Mouse (Mus musculus): ENCODE measurements around the gene Eno3. TPM values are rescaled to one million over a fixed set of nuclear protein-coding genes. Genes with fewer than 3 reads are reported as not detected.

The Eno3 gene
- polyA plus RNA-seq, 1 experiment from 2014 or later = 4.0 TPM

GRCm38 (mm10) chr11:70657991-70658390 is 989 bp downstream of the Eno3 start:
- Histone ChIP-seq H3K4me3 (ENCODE audit: low read depth, low read length) (no peak overlapping the region), H3K4me1 (ENCODE audit: insufficient read depth) (peaks cover 20% of the 10 kb centered on the region), H3K27me3 (ENCODE audit: insufficient read depth, low read length) (no peaks in the 10 kb centered on the region), H3K9me3 (ENCODE audit: low read length) (no peaks in the 10 kb centered on the region), H3K27ac (ENCODE audit: low read depth) (no peak overlapping the region), H3K9ac (replicated peaks) (no peak overlapping the region), H3K36me3 (replicated peaks; ENCODE audit: insufficient read depth, low read length) (peaks cover 13% of the 10 kb centered on the region), H3K4me2 (ENCODE audit: low read depth, low read length) (no peak overlapping the region)
- whole genome bisulfite sequencing (ENCODE audit: insufficient replicate concordance) = 69% methylated on average over 9 of the region's 9 CpGs
- ATAC-seq (no peak), DNase-seq (no peak)
- TF ChIP-seq CTCF (IDR thresholded peaks at IDR 0.05; ENCODE audit: low read depth) = no peak
- no peak for TF ChIP-seq EP300 (IDR thresholded peaks at IDR 0.05; ENCODE audit: low read depth)

- no peaks in the 10 kb centered on the region for H3K27me3 ChIP-seq (ENCODE audit: insufficient read depth, low read length)
- no peak overlapping the region for H3K4me2 ChIP-seq (ENCODE audit: low read depth, low read length)
- TF ChIP-seq CTCF (IDR thresholded peaks at IDR 0.05; ENCODE audit: low read depth) = no peak
- no peak for TF ChIP-seq EP300 (IDR thresholded peaks at IDR 0.05; ENCODE audit: low read depth)
- no peak overlapping the region for H3K9ac ChIP-seq (replicated peaks)
- ATAC-seq = no peak
- H3K4me3 ChIP-seq (ENCODE audit: low read depth, low read length) = no peak overlapping the region
- peaks cover 16% of the 10 kb centered on the region for H3K36me3 ChIP-seq (replicated peaks; ENCODE audit: insufficient read depth, low read length)
- H3K9me3 ChIP-seq (ENCODE audit: low read length) = no peaks in the 10 kb centered on the region
- no peak for DNase-seq
- H3K4me1 ChIP-seq (ENCODE audit: insufficient read depth) = peaks cover 20% of the 10 kb centered on the region
- H3K27ac ChIP-seq (ENCODE audit: low read depth) = no peak overlapping the region
- 72% methylated on average over 5 of the region's 5 CpGs for WGBS (ENCODE audit: insufficient replicate concordance)
Measured at GRCm38 (mm10) chr11:70658521-70658920, 1.5 kb downstream of the Eno3 start.

DNA sequence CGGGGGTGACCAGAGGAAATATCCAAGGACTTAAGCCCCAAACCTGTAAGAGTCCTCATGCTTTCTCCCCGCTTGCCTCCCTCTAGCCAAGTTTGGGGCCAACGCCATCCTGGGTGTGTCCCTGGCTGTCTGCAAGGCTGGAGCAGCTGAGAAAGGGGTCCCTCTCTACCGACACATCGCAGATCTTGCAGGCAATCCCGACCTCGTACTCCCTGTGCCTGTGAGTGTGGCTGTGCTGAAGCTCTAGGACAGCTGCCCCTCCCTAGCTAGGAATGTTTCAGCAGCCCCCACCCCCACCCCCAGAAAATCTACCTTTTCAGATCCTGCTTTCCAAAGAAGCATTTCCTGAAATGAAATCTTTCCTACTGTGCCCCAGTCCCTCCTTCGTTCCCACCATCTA is 1.9 kb downstream of the Eno3 start:
- Histone ChIP-seq H3K36me3 (replicated peaks; ENCODE audit: insufficient read depth, low read length) (peaks cover 20% of the 10 kb centered on the region), H3K9me3 (ENCODE audit: low read length) (no peaks in the 10 kb centered on the region), H3K4me3 (ENCODE audit: low read depth, low read length) (no peak overlapping the region), H3K4me2 (ENCODE audit: low read depth, low read length) (no peak overlapping the region), H3K27me3 (ENCODE audit: insufficient read depth, low read length) (no peaks in the 10 kb centered on the region), H3K27ac (ENCODE audit: low read depth) (no peak overlapping the region), H3K9ac (replicated peaks) (no peak overlapping the region), H3K4me1 (ENCODE audit: insufficient read depth) (peaks cover 20% of the 10 kb centered on the region)
- DNase-seq = no peak
- no peak for ATAC-seq
- no peak for TF ChIP-seq EP300 (IDR thresholded peaks at IDR 0.05; ENCODE audit: low read depth)
- no peak for TF ChIP-seq CTCF (IDR thresholded peaks at IDR 0.05; ENCODE audit: low read depth)
- 82% methylated on average over 8 of the region's 8 CpGs for WGBS (ENCODE audit: insufficient replicate concordance)

GRCm38 (mm10) chr11:70660571-70660970 is 3.6 kb downstream of the Eno3 start:
- 79% methylated on average over 8 of the region's 8 CpGs for WGBS (ENCODE audit: insufficient replicate concordance)
- H3K27me3 ChIP-seq (ENCODE audit: insufficient read depth, low read length) = no peaks in the 10 kb centered on the region
- DNase-seq = no peak
- H3K4me3 ChIP-seq (ENCODE audit: low read depth, low read length) = no peak overlapping the region
- ATAC-seq = no peak
- H3K27ac ChIP-seq (ENCODE audit: low read depth) = no peak overlapping the region
- no peak overlapping the region for H3K9ac ChIP-seq (replicated peaks)
- TF ChIP-seq EP300 (IDR thresholded peaks at IDR 0.05; ENCODE audit: low read depth) = no peak
- TF ChIP-seq CTCF (IDR thresholded peaks at IDR 0.05; ENCODE audit: low read depth) = no peak
- H3K9me3 ChIP-seq (ENCODE audit: low read length) = no peaks in the 10 kb centered on the region
- peaks cover 18% of the 10 kb centered on the region for H3K4me1 ChIP-seq (ENCODE audit: insufficient read depth)
- no peak overlapping the region for H3K4me2 ChIP-seq (ENCODE audit: low read depth, low read length)
- H3K36me3 ChIP-seq (replicated peaks; ENCODE audit: insufficient read depth, low read length) = peaks cover 35% of the 10 kb centered on the region

DNA sequence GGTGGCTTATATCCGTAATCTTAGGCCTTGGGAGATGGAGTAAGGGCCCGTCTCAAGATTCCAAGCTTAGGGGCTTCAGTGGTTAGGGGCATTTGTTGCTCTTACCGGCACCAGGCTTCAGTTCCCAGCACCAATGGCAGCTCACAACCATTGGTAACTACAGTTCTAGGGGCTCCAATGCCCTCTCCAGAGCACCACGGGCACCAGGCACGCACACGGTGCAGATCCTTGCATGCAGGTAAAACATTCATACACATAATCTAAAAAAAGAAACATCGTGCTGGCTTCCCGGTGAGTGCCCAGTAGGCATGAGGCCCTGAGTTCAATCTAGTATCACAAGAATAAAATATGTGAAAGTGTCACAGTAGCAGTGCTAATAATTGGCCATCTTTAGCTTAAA is 6.1 kb downstream of the Eno3 start:
- H3K4me2 ChIP-seq (ENCODE audit: low read depth, low read length) = no peak overlapping the region
- no peak overlapping the region for H3K4me3 ChIP-seq (ENCODE audit: low read depth, low read length)
- DNase-seq = no peak
- no peaks in the 10 kb centered on the region for H3K27me3 ChIP-seq (ENCODE audit: insufficient read depth, low read length)
- no peaks in the 10 kb centered on the region for H3K9me3 ChIP-seq (ENCODE audit: low read length)
- TF ChIP-seq CTCF (IDR thresholded peaks at IDR 0.05; ENCODE audit: low read depth) (no peak), EP300 (IDR thresholded peaks at IDR 0.05; ENCODE audit: low read depth) (no peak)
- no peak overlapping the region for H3K9ac ChIP-seq (replicated peaks)
- WGBS (ENCODE audit: insufficient replicate concordance) = 88% methylated on average over 8 of the region's 8 CpGs
- ATAC-seq = no peak
- H3K27ac ChIP-seq (ENCODE audit: low read depth) = no peak overlapping the region
- peaks cover 14% of the 10 kb centered on the region for H3K4me1 ChIP-seq (ENCODE audit: insufficient read depth)
- peaks cover 43% of the 10 kb centered on the region for H3K36me3 ChIP-seq (replicated peaks; ENCODE audit: insufficient read depth, low read length)

DNA sequence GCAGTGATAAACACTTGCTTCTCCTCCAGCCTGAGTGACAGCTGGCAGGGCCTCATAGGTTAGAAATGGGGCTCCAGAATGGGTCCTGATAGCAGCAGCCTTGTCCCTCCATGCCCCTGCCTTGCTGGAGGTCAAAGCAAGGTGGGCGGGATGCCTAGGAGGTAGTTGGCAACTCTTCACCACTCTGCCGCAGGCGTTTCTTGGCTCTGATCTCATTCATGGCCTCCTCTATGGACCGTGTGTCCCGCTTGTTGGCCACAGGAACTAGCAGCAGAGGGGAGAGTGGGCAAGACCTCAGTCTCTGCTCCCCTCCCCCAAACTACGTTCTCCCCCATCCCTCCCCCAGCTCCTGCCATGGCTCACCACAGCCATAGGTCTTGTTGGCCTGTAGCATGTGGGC is 7.0 kb downstream of the Eno3 start:
- WGBS (ENCODE audit: insufficient replicate concordance) = 77% methylated on average over 6 of the region's 6 CpGs
- H3K4me2 ChIP-seq (ENCODE audit: low read depth, low read length) = no peak overlapping the region
- H3K36me3 ChIP-seq (replicated peaks; ENCODE audit: insufficient read depth, low read length) = peaks cover 43% of the 10 kb centered on the region
- H3K27ac ChIP-seq (ENCODE audit: low read depth) = no peak overlapping the region
- H3K27me3 ChIP-seq (ENCODE audit: insufficient read depth, low read length) = no peaks in the 10 kb centered on the region
- H3K4me1 ChIP-seq (ENCODE audit: insufficient read depth) = peaks cover 15% of the 10 kb centered on the region
- H3K9ac ChIP-seq (replicated peaks) = no peak overlapping the region
- TF ChIP-seq EP300 (IDR thresholded peaks at IDR 0.05; ENCODE audit: low read depth) = no peak
- TF ChIP-seq CTCF (IDR thresholded peaks at IDR 0.05; ENCODE audit: low read depth) = no peak
- H3K4me3 ChIP-seq (ENCODE audit: low read depth, low read length) = no peak overlapping the region
- no peaks in the 10 kb centered on the region for H3K9me3 ChIP-seq (ENCODE audit: low read length)
- DNase-seq (no peak), ATAC-seq (no peak)

DNA sequence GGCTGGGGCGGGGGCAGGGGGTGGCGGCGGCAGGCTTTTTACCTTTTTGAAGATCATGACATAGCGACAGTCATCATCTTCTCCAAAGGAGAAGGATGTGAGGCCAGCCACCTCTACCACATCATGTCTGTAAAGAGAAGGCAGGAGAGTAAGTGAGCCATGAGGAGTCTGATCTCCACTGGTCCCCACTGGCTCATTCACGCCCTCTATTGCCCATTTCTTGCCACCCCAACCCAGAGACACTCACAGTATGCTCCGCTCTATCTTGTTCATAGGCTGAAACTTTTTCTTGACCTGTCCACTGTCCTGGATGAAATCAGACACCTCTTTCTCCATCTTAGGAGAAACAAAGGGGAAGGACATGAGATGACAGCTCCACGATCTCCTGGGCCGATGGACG is 7.7 kb downstream of the Eno3 start:
- Histone ChIP-seq H3K9ac (replicated peaks) (no peak overlapping the region), H3K27ac (ENCODE audit: low read depth) (no peak overlapping the region), H3K36me3 (replicated peaks; ENCODE audit: insufficient read depth, low read length) (peaks cover 43% of the 10 kb centered on the region), H3K27me3 (ENCODE audit: insufficient read depth, low read length) (no peaks in the 10 kb centered on the region), H3K4me2 (ENCODE audit: low read depth, low read length) (no peak overlapping the region), H3K4me1 (ENCODE audit: insufficient read depth) (peaks cover 16% of the 10 kb centered on the region), H3K4me3 (ENCODE audit: low read depth, low read length) (no peak overlapping the region), H3K9me3 (ENCODE audit: low read length) (no peaks in the 10 kb centered on the region)
- TF ChIP-seq EP300 (IDR thresholded peaks at IDR 0.05; ENCODE audit: low read depth) (no peak), CTCF (IDR thresholded peaks at IDR 0.05; ENCODE audit: low read depth) (peak; percentile 39)
- DNase-seq (no peak), ATAC-seq (no peak)
- 94% methylated on average over 9 of the region's 9 CpGs for WGBS (ENCODE audit: insufficient replicate concordance)
